Mouse (Mus musculus): ENCODE data around the gene Nrros.
"Not testable (repeated sequence)": the region's sequence is repeated elsewhere in the genome, so short reads cannot be mapped to it uniquely, and the experiment has no call there.

The Nrros gene

DNA sequence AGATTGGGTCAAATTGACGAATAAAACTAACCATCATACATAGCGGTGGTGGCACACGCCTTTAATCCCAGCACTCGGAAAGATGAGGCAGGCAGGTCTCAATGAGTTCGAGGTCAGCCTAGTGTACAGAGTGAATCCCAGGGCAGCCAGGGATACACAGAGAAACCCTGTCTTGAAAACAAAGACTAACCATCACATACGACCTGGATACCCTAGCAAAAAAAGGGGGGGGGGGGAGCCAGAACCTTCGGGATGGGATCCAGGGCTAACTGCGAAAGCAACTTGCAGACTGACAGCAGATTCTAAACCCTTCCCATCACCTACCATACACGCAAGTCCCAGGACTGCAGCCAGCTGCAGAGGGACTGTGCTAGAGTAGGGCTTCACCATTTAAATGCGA lies 51.0 kb downstream of the Nrros start:
- DNase-seq, result no peak

- DNase-seq, result peak; percentile 91
Measured at GRCm38 (mm10) chr16:32113541-32114218, 51.7 kb downstream of the Nrros start.

- DNase-seq, result peak; percentile 42
Measured at GRCm38 (mm10) chr16:32110951-32111699, 54.3 kb downstream of the Nrros start.

DNA sequence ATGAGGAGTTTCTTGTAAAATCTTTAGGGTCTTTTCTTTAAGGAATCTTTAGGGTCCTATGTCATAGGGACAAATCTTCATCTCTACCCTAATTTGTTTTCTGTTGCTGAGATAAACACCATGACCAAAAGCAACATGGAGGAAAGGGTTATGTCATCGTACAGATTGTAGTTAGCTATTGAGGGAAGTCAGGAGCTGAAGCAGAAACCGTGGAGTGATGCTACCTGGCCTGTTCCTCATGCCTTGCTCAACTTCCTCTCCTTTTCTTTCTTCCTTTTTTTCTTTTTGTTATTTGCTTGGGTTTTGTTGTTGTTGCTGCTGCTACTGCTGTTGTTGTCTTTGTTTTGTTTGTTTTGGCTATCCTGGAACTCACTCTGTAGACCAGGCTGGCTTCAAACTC lies 56.8 kb downstream of the Nrros start:
- DNase-seq, result no peak

DNA sequence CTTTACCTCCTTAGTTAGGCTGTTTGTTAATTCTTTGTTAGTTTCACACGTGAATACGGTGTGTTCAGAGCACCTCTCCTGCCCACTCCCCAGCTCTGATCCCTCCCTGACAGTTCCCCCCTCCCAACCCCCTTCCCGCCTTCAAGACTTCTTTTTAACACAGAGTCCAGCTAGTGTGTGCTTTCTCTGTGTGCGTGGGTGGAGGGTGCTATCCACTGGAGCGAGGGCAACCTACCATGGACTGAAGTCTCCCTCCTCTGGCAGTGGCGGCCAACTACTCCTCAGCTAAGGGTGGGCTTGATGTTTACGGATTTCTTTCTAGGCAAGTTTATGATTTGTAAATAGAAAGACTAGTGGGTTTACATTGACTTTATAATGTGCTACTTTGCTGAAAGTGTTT lies 57.2 kb downstream of the Nrros start:
- peak; percentile 32 for DNase-seq

GRCm38 (mm10) chr16:32107342-32108045 lies 57.9 kb downstream of the Nrros start:
- peak; percentile 21 for DNase-seq

- no peak for DNase-seq
Measured at GRCm38 (mm10) chr16:32105698-32106097, 59.7 kb downstream of the Nrros start.

DNA sequence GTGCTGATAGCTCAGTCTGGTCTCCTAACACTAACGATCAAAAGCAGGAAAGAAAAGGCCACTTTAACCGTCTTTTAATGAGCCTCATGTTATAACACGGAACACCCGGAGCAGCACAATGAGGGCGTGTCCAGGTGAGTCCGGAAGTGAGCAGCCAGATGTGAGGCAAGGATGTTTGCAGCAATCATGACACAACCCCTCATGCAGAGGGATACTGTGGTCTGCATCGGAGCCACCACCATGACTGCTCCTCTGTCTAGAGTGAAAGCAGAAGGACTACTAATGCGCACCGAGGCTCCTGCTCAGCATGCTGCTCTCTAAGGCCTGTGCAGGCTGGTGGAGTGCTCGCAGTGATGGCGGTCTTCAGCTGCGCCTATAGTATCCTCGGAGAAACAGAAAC lies 63.1 kb downstream of the Nrros start:
- DNase-seq, result no peak

DNA sequence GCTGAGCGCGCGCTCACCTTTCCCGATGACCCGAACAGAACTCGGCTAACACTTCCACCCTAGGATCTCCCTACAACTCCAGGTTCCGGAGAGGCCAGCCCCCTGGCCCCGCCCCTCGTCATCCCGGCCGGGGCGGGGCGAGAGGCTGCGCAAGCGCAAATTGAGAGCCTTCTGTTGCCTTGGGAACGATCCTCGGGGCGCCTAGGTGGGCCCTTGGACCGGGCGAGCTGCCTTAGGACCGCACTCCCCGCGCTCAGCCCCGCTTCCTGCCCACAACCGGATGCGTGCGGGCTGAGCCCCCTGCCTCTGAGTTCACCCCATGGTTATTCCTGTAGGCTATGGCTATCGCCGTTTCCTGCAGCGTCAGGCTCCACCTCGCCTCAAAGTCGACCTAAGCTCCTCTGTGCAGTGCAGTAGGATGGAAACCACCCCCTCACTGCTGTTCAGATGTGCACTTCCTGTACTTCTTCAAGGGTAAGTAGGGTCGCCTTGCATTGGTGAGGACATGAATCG lies 65.7 kb downstream of the Nrros start, which contains the start of the genes Pigx and Cep19:
Gene Pigx (minus strand): TSS at position 103 of the 513 bp plus-strand sequence.
Gene Cep19 (plus strand): TSS at position 163 of the 513 bp plus-strand sequence.
- DNase-seq, result peak; percentile 92

- DNase-seq, result no peak
Measured at GRCm38 (mm10) chr16:32098897-32099637, 66.3 kb downstream of the Nrros start.

DNA sequence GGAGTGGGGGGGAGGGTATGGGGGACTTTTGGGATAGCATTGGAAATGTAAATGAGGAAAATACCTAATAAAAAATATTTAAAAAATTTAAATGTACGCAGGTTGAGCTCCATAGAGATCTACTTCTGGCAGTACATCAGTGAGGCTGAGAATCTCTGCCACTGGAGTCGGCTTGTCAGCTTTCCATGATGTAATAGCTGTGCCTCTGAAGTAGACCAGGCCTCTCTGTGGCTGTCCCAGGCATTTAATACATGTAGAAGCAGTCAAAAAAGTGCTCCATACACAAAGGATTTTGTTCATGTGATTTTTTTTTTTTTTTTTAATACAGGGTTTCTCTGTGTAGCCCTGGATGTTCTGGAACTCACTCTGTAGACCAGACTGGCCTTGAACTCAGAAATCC lies 67.6 kb downstream of the Nrros start:
- not testable (repeated sequence) for DNase-seq

Data from lung, postnatal 36 days (tissue).